Mouse (Mus musculus): Measurements from ENCODE around the gene Il20. TPM values are rescaled to one million over a fixed set of nuclear protein-coding genes. Genes with fewer than 3 reads are reported as not detected.

Gene Il20
- polyA plus RNA-seq, 1 experiment from 2014 or later = not detected

- H3K4me1 ChIP-seq = no peaks in the 10 kb centered on the region
- no peak overlapping the region for H3K4me3 ChIP-seq
- H3K36me3 ChIP-seq = no peaks in the 10 kb centered on the region
- no peak overlapping the region for H3K9ac ChIP-seq
- no peaks in the 10 kb centered on the region for H3K9me3 ChIP-seq (replicated peaks)
- 79% methylated on average over 1 of the region's 1 CpGs for WGBS
- H3K27me3 ChIP-seq = no peaks in the 10 kb centered on the region
- H3K27ac ChIP-seq = no peak overlapping the region
- H3K4me2 ChIP-seq (replicated peaks) = no peak overlapping the region
- ATAC-seq (ENCODE audit: low FRiP score) = no peak
Observed at GRCm38 (mm10) chr1:130892446-130892845, 18.8 kb downstream of the Il20 start.

GRCm38 (mm10) chr1:130887354-130887753 is 23.9 kb downstream of the Il20 start, which contains the start of gene Il24:
Il24 (minus strand) TSS chr1:130887454.
- Histone ChIP-seq H3K4me1 (no peaks in the 10 kb centered on the region), H3K4me2 (replicated peaks) (no peak within 1 kb of the TSS), H3K4me3 (no peak within 1 kb of the TSS), H3K9ac (no peak within 1 kb of the TSS), H3K9me3 (replicated peaks) (no peaks in the 10 kb centered on the region), H3K36me3 (no peaks in the 10 kb centered on the region), H3K27ac (no peak within 1 kb of the TSS), H3K27me3 (no peaks in the 10 kb centered on the region)
- no peak for ATAC-seq (ENCODE audit: low FRiP score)

- H3K27me3 ChIP-seq = peaks cover 19% of the 10 kb centered on the region
- H3K4me2 ChIP-seq (replicated peaks) = no peak overlapping the region
- no peak overlapping the region for H3K4me3 ChIP-seq
- ATAC-seq (ENCODE audit: low FRiP score) = no peak
- no peaks in the 10 kb centered on the region for H3K36me3 ChIP-seq
- H3K4me1 ChIP-seq = peaks cover 4% of the 10 kb centered on the region; the same call in 1 of the 2 replicates
- no peak overlapping the region for H3K9ac ChIP-seq
- no peak overlapping the region for H3K27ac ChIP-seq
- 91% methylated on average over 4 of the region's 4 CpGs for WGBS
- H3K9me3 ChIP-seq (replicated peaks) = no peaks in the 10 kb centered on the region
Observed at GRCm38 (mm10) chr1:130883146-130883545, 28.1 kb downstream of the Il20 start.

GRCm38 (mm10) chr1:130879927-130880326 is 31.3 kb downstream of the Il20 start:
- no peaks in the 10 kb centered on the region for H3K36me3 ChIP-seq
- no peak overlapping the region for H3K4me3 ChIP-seq
- ATAC-seq (ENCODE audit: low FRiP score) = no peak
- H3K4me2 ChIP-seq (replicated peaks) = no peak overlapping the region
- H3K9me3 ChIP-seq (replicated peaks) = no peaks in the 10 kb centered on the region
- H3K4me1 ChIP-seq = peaks cover 8% of the 10 kb centered on the region; the same call in 1 of the 2 replicates
- H3K9ac ChIP-seq = no peak overlapping the region
- no peak overlapping the region for H3K27ac ChIP-seq
- 96% methylated on average over 7 of the region's 7 CpGs for WGBS
- H3K27me3 ChIP-seq = peaks cover 29% of the 10 kb centered on the region

- Histone ChIP-seq H3K27me3 (peaks cover 29% of the 10 kb centered on the region), H3K36me3 (no peaks in the 10 kb centered on the region), H3K9me3 (replicated peaks) (no peaks in the 10 kb centered on the region), H3K27ac (no peak overlapping the region), H3K4me3 (peak overlapping the region; percentile 44), H3K4me1 (peaks cover 8% of the 10 kb centered on the region; the same call in 1 of the 2 replicates), H3K9ac (peak overlapping the region; percentile 51), H3K4me2 (replicated peaks) (peak overlapping the region; percentile 90)
- WGBS = 2% methylated on average over 43 of the region's 43 CpGs
- peak; percentile 78 for ATAC-seq (ENCODE audit: low FRiP score)
Observed at GRCm38 (mm10) chr1:130877889-130878614, 33.2 kb downstream of the Il20 start.

GRCm38 (mm10) chr1:130876931-130877509 is 34.2 kb downstream of the Il20 start:
- no peak overlapping the region for H3K9ac ChIP-seq
- ATAC-seq (ENCODE audit: low FRiP score) = no peak
- H3K4me3 ChIP-seq = no peak overlapping the region
- no peak overlapping the region for H3K4me2 ChIP-seq (replicated peaks)
- H3K4me1 ChIP-seq = peaks cover 8% of the 10 kb centered on the region; the same call in 1 of the 2 replicates
- H3K27me3 ChIP-seq = peaks cover 29% of the 10 kb centered on the region
- 18% methylated on average over 3 of the region's 3 CpGs for WGBS
- no peaks in the 10 kb centered on the region for H3K36me3 ChIP-seq
- H3K9me3 ChIP-seq (replicated peaks) = no peaks in the 10 kb centered on the region
- H3K27ac ChIP-seq = no peak overlapping the region

GRCm38 (mm10) chr1:130875910-130876309 is 35.3 kb downstream of the Il20 start:
- WGBS = 75% methylated on average over 3 of the region's 3 CpGs
- no peak overlapping the region for H3K4me2 ChIP-seq (replicated peaks)
- H3K27me3 ChIP-seq = peaks cover 29% of the 10 kb centered on the region
- ATAC-seq (ENCODE audit: low FRiP score) = no peak
- no peak overlapping the region for H3K9ac ChIP-seq
- no peaks in the 10 kb centered on the region for H3K36me3 ChIP-seq
- peaks cover 8% of the 10 kb centered on the region; the same call in 1 of the 2 replicates for H3K4me1 ChIP-seq
- no peak overlapping the region for H3K27ac ChIP-seq
- no peaks in the 10 kb centered on the region for H3K9me3 ChIP-seq (replicated peaks)
- no peak overlapping the region for H3K4me3 ChIP-seq

GRCm38 (mm10) chr1:130875139-130875538 is 36.1 kb downstream of the Il20 start:
- H3K27ac ChIP-seq = no peak overlapping the region
- H3K4me2 ChIP-seq (replicated peaks) = no peak overlapping the region
- H3K27me3 ChIP-seq = peaks cover 27% of the 10 kb centered on the region
- WGBS = 41% methylated on average over 3 of the region's 3 CpGs
- no peak overlapping the region for H3K9ac ChIP-seq
- H3K9me3 ChIP-seq (replicated peaks) = no peaks in the 10 kb centered on the region
- ATAC-seq (ENCODE audit: low FRiP score) = no peak
- H3K36me3 ChIP-seq = no peaks in the 10 kb centered on the region
- no peak overlapping the region for H3K4me3 ChIP-seq
- H3K4me1 ChIP-seq = peaks cover 8% of the 10 kb centered on the region; the same call in 1 of the 2 replicates

GRCm38 (mm10) chr1:130872912-130873311 is 38.3 kb downstream of the Il20 start:
- 90% methylated on average over 2 of the region's 2 CpGs for WGBS

GRCm38 (mm10) chr1:130865541-130866221 is 45.6 kb downstream of the Il20 start, which contains the start of gene Fcmr:
Fcmr (plus strand) TSS chr1:130865669.
- Histone ChIP-seq H3K4me3 (no peak within 1 kb of the TSS), H3K4me2 (replicated peaks) (no peak within 1 kb of the TSS), H3K36me3 (no peaks in the 10 kb centered on the region), H3K4me1 (no peaks in the 10 kb centered on the region), H3K27me3 (no peaks in the 10 kb centered on the region), H3K27ac (no peak within 1 kb of the TSS), H3K9ac (no peak within 1 kb of the TSS), H3K9me3 (replicated peaks) (no peaks in the 10 kb centered on the region)
- WGBS = 79% methylated on average over 7 of the region's 7 CpGs
- no peak for ATAC-seq (ENCODE audit: low FRiP score)

More at GRCm38 (mm10) chr1:130872912-130873311, 38.3 kb downstream of the Il20 start:
- H3K27ac ChIP-seq = no peak overlapping the region
- H3K4me1 ChIP-seq = peaks cover 1% of the 10 kb centered on the region; the same call in 1 of the 2 replicates
- H3K27me3 ChIP-seq = peaks cover 8% of the 10 kb centered on the region
- H3K9ac ChIP-seq = no peak overlapping the region
- H3K4me3 ChIP-seq = no peak overlapping the region
- H3K9me3 ChIP-seq (replicated peaks) = no peaks in the 10 kb centered on the region
- ATAC-seq (ENCODE audit: low FRiP score) = no peak
- no peaks in the 10 kb centered on the region for H3K36me3 ChIP-seq
- no peak overlapping the region for H3K4me2 ChIP-seq (replicated peaks)

- Histone ChIP-seq H3K4me1 (no peaks in the 10 kb centered on the region), H3K4me3 (no peak overlapping the region), H3K9ac (no peak overlapping the region), H3K36me3 (no peaks in the 10 kb centered on the region), H3K27me3 (no peaks in the 10 kb centered on the region), H3K9me3 (replicated peaks) (no peaks in the 10 kb centered on the region), H3K4me2 (replicated peaks) (no peak overlapping the region), H3K27ac (no peak overlapping the region)
- 88% methylated on average over 5 of the region's 5 CpGs for WGBS
- ATAC-seq (ENCODE audit: low FRiP score) = no peak
Observed at GRCm38 (mm10) chr1:130864741-130865140, 46.5 kb downstream of the Il20 start.

- H3K27me3 ChIP-seq = no peaks in the 10 kb centered on the region
- H3K9me3 ChIP-seq (replicated peaks) = no peaks in the 10 kb centered on the region
- no peaks in the 10 kb centered on the region for H3K4me1 ChIP-seq
- no peak overlapping the region for H3K4me2 ChIP-seq (replicated peaks)
- ATAC-seq (ENCODE audit: low FRiP score) = no peak
- no peak overlapping the region for H3K4me3 ChIP-seq
- no peak overlapping the region for H3K9ac ChIP-seq
- H3K27ac ChIP-seq = no peak overlapping the region
- 91% methylated on average over 4 of the region's 4 CpGs for whole genome bisulfite sequencing
- no peaks in the 10 kb centered on the region for H3K36me3 ChIP-seq
Observed at GRCm38 (mm10) chr1:130864238-130864637, 47.0 kb downstream of the Il20 start.
